Mouse (Mus musculus) myocyte (in vitro differentiated cells): ENCODE measurements around the gene Xpnpep1.

Source experiments
- CEBPB ChIP-seq: IDR thresholded peaks from 2 replicates; pipeline ENCODE4 v1.6.1; 2011; ENCODE audit warnings: mild to moderate bottlenecking, moderate library complexity; ENCODE audit not compliant: poor library complexity, insufficient read depth, severe bottlenecking
- E2F4 ChIP-seq: IDR thresholded peaks from one replicate; pipeline ENCODE4 v1.6.1; 2011; ENCODE audit warnings: mild to moderate bottlenecking, control low read depth, moderate library complexity; ENCODE audit not compliant: insufficient read depth
- MAX ChIP-seq: IDR thresholded peaks from one replicate; pipeline ENCODE4 v1.6.1; 2011; ENCODE audit warnings: low read depth, mild to moderate bottlenecking, control low read depth
- MYOD1 ChIP-seq, 3 experiments: IDR thresholded peaks; one replicate each; pipeline ENCODE4 v1.6.1; 2011; ENCODE audit warnings: control low read depth in 2 of 3, low read depth in 2 of 3, mild to moderate bottlenecking in 2 of 3, moderate library complexity in 1 of 3; ENCODE audit not compliant: insufficient read length in 2 of 3, control insufficient read depth in 1 of 3
- POLR2A ChIP-seq: IDR thresholded peaks from one replicate; pipeline ENCODE4 v1.6.1; 2011; ENCODE audit warnings: low read depth, mild to moderate bottlenecking, control low read depth, moderate library complexity; ENCODE audit not compliant: insufficient read length
- POLR2AphosphoS2 ChIP-seq: IDR thresholded peaks from one replicate; pipeline ENCODE4 v1.6.1; 2011; ENCODE audit warnings: low read depth, control low read depth; ENCODE audit not compliant: insufficient read length
- REST ChIP-seq: IDR thresholded peaks from one replicate; pipeline ENCODE4 v1.6.1; 2011; ENCODE audit warnings: mild to moderate bottlenecking, control low read depth, moderate library complexity; ENCODE audit not compliant: insufficient read depth, insufficient read length
- TCF12 ChIP-seq: IDR thresholded peaks from one replicate; pipeline ENCODE4 v1.6.1; 2011; ENCODE audit warnings: mild to moderate bottlenecking, control low read depth; ENCODE audit not compliant: poor library complexity, insufficient read depth, severe bottlenecking
- USF1 ChIP-seq: IDR thresholded peaks from one replicate; pipeline ENCODE4 v1.6.1; 2011; ENCODE audit warnings: low read depth, mild to moderate bottlenecking, control low read depth, moderate library complexity

- no peak for TF ChIP-seq POLR2A
- TF ChIP-seq POLR2AphosphoS2, result no peak
- no peak for TF ChIP-seq MAX
- no peak for TF ChIP-seq USF1
- no peak for TF ChIP-seq E2F4
- TF ChIP-seq TCF12, result no peak
- TF ChIP-seq REST, result no peak
- no peak for TF ChIP-seq CEBPB
- TF ChIP-seq MYOD1 (IDR thresholded peaks at IDR 0.05; ENCODE audit: control insufficient read depth in 1 of 3, insufficient read length in 2 of 3, low read depth in 2 of 3), result no peak
These were observed 16.8 kb downstream of the Xpnpep1 start for GRCm38 (mm10) chr19:53023189-53023588.
